Mouse (Mus musculus) fat pad, adult 2 months (tissue): ENCODE results near the gene Pprc1.

Experiments used
- DNase-seq: peaks from one replicate; pipeline ENCODE4 v3.0.0-alpha.2; 2011; ENCODE audit warnings: low read depth, low spot score; ENCODE audit errors: extremely low read depth

The Pprc1 gene

DNA sequence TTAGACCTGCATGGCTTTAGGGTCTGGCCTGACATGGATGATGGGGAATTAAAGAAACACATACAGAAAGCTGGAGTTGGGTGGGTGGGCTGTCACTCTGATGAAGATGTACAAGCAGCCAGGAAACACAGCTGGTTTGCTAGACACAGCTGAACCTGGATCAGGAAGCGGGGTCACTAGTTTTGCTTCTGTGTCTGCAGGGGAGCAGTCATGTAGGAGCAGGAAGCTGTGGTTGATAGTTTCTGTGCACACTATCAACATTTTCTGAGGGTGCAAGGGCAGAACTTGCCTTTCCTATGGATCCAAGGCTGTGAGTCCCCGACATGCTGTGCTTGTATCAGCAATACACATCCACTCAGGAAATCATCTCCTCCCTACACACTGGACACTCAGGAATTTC, 5.8 kb downstream of the Pprc1 start:
- no peak for DNase-seq

DNA sequence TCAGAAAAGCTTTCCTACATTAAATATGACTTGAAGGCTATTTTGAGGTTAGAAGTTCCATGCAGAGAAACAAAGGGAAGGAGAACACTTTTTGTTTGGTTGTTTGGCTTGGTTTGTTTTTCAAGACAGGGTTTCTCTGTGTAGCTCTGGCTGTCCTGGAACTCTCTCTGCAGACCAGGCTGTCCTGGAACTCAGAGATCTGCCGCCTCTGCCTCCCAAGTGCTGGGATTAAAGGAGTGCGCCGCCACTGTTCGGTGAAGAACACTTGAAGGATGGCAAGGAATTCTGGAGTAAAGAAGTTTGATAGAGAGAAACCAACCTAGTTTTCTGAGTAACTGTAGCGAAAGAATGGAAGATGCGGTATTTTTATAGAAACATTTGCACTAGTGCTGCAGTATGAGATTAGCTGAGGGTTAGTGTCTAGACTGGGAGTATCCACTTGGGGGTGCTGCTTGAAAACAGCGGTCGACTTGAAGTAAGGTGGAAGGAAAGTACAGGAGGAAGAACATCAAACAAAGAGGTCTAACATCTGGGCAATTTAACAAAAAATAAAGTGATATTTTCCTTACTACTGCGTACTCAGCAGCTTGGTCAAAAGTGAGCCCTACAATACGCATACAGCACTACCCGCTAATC, 11.2 kb downstream of the Pprc1 start:
- no peak for DNase-seq

DNA sequence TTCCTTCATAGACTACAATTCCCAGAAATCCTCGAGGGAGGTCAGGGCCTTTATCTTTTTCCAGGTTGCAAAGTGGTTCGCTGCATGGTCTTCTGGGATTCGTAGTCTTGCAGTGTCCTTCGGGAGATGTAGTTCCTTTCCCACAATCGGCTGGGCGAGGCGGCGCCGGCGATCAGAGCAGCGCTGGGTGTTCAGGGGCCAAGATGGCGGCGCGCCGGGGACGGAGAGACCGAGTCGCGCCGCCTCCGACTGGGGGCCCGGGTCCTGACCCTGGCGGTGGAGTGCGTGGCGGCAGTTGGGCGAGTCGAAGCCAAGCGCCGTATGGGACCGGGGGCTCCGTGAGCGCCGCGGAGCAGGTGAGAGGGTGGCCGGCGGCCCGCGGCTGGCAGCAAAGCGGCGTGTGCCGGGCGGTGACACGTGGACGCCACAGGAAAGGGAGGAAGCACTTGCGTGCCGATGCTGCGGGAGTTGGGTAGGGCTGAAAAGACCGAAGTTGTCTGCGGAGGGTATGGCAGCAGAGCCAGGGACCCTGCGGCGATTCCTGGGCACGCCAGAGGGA, 11.8 kb downstream of the Pprc1 start:
- DNase-seq = peak; percentile 83

DNA sequence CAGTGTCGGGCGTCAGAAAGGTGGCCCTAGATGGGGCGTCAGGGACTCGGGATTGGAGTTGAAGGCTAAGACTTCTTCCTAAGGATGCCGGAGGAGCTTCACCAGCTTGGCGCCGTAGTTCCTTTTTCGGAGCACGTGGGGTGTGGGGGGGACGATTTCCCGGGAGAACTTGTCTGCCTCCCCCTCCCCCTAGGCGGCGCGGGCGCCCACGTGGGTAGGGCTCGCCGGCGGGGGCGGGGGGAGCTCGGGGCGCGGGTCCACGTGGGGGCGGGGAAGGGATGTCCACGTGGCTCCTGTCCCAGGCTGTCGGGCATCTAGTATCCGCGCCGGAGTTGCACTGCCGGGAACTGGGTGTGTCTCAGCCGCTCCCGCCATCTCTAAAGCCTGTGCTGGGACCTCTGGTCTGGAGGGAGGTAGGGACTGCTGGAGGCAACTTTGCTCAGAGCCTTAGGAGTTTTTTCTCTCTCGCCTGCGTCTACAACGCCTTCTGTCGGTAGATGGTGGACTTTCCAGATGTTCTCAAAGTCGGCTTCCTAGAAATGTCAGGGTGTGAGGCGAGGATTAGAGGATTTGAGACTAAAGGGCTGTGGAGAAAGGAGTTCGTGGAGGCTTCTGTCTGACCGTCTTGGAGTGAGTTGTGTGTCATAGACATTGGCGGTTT, 12.4 kb downstream of the Pprc1 start:
- DNase-seq = no peak

DNA sequence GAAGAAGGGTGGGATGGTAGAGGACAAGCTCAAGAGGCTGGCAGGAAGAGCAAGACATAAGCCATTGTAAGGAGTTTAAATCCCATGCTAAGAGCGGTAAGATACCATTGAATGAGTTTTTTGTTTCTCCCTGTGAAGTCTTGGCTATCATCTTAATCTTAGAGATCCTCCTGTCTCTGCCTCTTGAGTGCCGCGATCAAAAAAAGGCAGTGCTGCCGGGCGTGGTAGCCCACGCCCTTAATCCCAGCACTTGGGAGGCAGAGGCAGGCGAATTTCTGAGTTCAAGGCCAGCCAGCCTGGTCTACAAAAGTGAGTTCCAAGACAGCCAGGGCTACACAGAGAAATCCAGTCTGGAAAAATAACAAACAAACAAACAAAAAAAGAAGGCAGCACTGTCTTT, 13.8 kb downstream of the Pprc1 start:
- DNase-seq = no peak

DNA sequence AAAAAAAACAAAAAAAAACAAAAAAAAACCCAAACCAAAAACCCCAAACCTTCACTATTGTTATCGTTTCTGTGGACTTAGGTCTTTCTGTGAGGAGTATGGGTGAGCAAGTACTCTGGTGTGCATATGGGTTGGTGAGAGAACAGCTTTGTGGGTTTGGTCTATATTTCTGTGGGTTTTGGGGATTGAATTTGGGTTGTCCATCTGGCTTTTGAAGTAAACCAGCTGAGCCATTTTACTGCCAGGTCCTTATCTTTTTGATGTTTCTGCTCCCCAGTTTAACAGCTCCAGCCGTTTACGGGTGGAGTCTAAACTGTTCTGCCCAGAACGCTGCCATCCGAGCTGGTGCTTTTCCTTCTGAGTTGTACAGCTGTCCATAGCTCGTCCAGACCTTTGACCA, 16.2 kb downstream of the Pprc1 start:
- DNase-seq = no peak

DNA sequence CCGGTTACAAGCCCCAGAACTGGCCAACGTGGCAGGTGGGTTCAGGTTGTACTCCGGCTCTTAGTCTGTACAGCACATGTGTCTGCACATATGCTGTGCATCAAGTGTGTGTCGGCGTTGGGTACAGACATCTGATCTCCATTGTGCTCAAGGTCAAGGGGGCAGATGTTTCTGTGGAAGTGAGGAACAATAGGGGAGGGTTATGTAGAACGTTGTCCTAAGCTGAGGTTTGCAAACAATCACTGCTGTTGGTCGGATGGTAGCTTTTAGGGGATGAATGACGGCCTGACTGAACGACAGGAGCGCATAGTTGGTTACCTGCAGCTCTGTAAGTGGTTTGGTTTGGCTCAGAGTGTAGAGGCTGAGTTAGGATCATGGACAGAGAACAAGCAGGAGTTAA, 23.4 kb downstream of the Pprc1 start:
- DNase-seq = no peak

DNA sequence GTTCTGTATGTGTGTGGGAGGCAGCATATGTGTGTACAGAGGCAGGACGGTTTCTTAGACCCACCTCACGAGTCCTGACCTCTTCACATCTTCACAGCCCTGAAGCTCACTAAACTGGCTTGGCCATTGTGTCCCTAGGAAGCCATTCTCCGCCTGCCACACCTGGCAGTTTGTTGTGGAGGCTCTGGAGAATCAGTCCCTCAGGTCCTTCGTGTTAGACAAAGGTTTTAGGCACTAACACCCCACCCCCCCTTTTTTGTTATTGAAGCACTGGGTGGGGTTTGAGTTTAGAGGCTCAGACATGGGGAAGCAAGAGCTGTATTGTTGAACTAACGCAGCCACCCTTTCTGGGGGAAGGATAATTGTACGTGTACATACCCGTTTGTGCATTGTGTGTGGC, 28.6 kb downstream of the Pprc1 start:
- DNase-seq = no peak

DNA sequence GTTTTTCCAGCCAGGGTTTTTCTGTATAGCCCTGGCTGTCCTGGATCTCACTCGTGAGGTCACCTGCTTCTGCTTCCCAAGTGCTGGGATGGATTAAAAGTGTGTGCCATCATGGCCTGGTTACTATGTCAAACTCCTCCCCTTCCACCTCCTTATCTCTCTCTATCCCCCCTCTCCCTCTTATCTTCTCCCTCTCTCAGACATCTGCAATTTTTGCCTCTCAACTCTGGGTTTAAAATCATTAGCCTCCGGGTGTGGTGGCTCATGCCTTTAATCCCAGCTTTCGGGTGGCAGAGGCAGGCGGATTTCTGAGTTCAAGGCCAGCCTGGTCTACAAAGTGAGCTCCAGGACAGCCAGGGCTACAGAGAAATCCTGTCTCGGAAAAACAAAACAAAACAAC, 29.6 kb downstream of the Pprc1 start:
- no peak for DNase-seq

DNA sequence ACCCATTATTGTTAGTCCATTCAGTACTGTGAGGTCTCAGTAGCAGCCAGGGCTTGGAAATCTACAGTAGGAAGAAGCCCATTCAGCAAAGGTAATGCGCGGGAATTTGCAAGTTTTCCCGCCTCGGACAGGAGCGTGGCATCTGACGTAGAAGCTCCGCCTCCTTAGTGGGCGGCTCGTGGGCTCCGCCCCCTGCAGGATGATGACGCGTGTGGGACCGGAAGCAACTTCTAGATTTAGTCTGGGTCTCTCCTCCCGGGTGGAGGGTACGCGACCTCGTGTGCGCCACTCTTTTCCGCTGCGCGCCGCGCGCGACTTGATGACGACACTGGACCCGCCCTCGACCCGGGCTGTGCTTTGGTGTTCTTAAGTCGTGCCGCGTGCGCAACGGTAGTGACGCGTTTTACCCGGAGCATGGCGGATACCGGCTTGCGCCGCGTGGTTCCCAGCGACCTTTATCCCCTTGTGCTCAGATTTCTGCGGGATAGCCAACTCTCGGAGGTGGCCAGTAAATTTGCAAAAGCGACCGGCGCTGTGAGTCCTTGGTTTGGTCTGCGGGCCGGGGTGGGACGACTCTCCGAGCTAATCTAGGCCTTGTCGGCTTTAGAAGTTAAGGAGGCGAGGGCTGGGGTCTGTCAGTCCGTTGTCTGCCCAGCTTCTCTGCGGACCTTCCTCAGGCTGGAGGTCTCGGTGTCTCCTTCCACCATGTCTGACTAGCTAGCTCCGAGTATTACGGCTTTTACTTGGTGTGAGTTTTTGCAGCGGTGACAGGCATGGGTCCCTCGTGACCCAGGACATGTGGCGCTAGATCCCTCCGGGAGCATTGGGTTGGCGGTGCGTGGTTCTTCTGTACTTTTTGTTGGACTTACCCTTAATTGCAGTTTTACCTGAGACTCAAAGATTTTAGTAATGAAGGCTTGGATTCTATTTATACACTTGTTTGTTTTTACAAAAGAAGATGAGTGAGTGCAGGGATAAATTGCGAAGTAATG, 31.2 kb downstream of the Pprc1 start, which contains the start of gene Nolc1:
Gene Nolc1 (plus strand): TSS at position 248 of the 992 bp plus-strand sequence.
- DNase-seq = peak; percentile 83

DNA sequence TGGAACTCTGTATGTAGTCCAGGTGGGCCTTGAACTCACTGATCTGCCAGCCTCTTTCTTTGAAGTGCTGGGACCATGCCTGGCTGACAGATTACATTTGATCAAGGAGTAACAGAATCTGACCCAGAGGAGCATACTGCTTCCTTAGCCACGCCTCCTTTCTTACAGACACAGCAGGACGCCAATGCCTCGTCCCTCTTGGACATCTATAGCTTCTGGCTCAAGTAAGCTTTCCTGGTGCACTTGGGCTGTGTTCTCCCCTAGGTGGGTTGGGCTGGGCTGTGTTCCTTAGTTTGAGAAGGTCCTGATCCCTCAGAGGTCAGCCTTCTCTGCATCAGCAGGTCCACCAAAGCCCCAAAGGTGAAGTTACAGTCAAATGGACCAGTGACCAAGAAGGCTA, 33.8 kb downstream of the Pprc1 start:
- DNase-seq = no peak

DNA sequence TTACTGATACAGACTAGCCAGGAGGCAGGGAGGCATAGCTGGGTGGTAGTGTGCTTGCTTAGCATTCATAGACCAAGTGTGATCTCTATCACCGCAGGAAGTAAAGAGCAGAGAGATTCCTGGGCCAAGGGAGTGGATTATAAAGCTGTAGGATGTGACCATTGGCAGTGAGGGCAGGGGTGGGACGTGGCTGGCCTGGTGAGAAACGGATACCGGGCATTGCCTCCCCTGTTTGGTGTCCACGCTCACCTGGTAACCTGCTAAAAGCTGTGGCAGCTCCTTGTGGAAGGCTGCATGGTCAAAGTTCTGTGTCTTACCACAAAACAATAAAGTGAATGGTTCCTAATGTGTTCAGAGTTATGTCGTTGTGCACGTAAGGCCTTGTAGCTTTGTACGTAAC, 40.5 kb downstream of the Pprc1 start:
- no peak for DNase-seq

DNA sequence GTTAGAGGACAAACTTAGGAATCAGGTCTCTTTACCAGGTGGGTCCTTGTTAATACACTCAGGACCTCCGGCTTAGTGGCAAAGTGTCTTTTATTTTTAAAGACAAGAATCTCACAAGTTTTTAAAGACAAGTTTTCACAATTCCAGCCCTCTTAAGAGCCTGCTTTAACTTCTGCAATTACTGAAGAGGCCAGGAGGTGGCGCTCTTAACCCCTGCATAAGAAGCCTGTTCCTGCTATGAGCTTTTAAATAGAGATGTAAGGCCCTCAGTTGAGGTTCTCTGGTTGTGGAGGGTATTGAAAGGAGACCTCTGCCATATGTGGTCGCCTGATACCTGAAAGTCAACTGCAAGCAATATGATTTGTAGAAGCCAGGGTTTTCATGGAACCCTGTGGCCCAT, 41.7 kb downstream of the Pprc1 start:
- DNase-seq = peak; percentile 13

DNA sequence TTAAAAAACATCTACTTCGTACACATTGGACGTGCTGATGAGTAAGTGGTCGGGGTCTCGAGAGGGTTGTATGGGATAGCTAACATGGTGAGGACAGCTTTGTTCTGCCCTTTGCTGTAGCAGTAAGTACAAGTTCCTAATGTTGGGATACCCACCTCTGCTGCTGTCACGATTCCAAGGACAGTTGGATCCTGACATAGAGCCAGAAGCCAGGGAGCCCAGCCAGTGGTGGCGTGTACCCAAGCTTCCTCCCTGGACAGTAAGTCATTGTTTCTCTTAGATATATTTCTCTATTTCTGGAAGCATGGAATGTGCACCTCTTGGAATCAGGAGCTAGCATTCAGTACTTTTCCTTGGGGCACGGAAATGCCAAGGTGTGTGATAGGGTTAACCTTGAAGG, 43.2 kb downstream of the Pprc1 start:
- peak; percentile 36 for DNase-seq

DNA sequence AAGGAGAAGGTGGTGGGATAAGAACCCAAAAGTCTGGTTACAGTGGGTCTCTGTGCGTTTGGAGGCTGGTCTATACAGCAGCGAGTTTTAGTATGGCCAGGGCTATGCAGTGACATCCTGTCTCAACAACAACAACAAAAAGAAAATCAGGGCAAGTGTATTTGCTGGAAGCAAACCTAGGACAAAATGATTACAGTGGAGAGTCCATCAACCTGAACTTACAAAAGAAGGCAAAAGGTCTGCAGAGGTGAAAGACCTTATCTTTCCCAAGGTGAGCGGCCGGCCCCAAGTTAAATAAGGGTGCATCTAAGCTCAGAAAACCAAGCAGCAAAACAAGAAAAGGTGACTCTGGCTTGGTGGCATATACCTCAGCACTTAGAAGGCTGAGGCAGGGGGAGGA, 47.0 kb downstream of the Pprc1 start:
- DNase-seq = no peak

DNA sequence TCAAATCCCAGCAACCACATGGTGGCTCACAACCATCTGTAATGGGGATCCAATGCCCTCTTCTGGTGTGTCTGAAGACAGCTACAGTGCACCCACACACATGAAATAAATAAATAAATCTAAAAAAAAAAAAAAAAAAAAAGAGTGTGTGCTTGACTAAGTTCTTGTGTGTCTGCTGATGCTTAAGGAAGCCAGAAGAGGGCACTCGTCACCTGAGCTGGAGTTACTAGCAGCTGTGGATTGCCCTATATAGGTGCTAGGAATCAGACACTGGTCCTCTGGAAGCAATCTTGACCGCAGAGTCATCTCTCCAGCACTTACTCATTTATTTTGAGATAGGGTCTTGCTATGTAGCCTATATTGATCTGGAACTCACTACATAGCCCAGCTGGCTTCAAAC, 49.5 kb downstream of the Pprc1 start:
- no peak for DNase-seq

DNA sequence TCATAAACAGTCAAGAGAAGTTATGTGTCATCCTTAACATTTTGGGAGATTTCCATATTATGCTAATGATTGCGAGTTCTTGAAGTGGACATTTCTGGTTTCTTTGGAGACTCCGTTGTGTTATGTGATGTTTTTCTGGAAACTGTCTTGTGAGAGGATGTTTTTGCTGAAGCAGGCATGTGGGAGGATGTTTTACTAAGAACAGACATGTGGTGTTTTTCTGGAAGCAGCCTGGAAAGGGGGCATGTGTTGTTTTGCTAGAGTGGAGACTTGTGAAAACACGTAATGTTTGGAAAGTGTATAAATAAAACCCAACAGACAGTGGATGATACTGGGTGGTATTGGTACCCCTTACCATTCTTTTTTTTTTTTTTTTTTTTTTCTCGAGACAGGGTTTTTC, 50.6 kb downstream of the Pprc1 start:
- no peak for DNase-seq

DNA sequence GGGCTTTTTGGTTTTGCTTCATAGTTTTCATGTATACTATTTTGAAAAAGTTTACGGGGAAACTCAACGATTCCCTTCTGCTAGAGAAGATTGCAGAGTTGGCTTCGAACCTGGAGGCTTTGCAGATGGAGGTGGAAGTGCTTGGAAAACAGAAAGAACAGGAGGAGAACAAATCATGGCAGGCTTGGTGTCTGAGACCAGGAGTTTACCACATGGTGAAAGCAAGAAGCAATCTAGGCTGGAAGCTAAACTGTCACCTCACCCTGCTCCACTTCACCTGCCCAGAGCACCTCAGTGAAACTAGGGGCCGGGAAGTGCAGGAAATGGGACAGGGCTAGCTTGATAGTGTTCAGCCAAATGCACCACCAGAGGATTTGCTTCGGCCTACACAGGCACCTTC, 51.7 kb downstream of the Pprc1 start:
- DNase-seq = no peak

DNA sequence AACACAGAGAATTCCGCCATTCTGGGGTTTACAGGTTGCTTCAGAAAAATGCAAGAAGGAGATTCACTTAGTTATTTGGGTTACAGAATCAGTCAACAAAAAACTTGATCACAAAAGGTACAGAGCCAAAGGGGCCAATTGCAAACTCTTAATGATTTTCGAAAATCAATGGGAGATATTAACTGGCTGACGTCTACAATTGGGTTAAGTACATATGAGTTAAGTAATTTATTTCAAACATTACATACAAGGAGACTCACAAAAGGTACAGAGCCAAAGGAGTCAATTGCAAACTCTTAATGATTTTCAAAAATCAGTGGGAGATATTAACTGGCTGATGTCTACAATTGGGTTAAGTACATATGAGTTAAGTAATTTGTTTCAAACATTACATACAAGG, 54.9 kb downstream of the Pprc1 start:
- DNase-seq = no peak

DNA sequence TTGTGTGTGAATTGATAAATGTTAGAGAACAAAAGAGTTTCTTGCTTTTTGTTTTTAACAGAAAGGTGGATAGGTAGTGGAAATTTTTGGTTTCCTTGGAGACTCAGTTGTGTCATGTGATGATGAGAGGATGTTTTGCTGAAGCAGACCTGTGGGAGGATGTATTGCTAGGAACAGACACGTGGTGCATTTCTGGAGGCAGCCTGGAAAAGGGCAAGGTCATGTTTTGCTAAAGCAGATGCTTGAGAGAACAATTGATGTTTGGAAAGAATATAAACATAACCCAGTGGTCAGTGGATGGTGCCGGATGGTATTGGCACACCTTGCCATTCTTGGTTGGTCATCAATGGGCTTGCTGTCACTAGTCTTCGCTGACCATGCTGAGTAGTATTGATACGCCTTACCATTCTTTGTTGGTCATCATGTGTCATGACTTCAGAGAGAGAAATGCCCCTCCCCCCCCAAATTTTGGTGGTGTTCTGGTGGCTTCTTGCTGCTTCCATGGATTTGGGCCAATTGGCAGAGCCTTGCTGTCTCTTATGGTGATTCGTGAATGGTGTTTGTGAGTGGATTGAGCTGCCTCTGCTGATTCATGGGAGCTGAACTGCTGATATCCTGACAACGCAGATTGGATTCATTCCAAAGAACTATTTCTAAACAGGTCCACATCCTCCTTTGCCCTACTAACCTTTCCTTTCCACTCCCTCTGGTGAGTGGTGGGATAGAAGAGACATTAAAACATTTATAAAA, 58.9 kb downstream of the Pprc1 start:
- no peak for DNase-seq

DNA sequence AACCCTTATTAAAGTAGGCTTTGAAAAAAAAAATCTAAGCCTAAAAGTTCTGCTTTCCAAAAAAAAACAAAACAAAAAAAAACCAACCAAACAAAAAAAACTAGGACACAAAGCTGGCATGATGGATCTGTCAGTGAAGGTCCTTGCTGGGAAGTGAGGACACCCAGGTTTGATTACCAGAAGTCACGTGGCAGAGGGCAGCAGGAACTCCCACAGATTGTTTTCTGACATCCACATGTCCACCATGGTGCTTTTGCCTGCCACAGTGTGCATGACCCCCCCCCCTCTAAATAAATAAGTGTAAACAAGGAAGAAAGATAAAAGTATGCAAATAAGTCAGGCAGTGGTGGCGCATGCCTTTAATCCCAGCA, 59.5 kb downstream of the Pprc1 start:
- no peak for DNase-seq
